10 mouse cellular contexts compared by ENCODE assay signal in genomic region chr2:163204548-163205261, GRCm38 (mm10). TPM values are rescaled to one million over a fixed set of nuclear protein-coding genes. Genes with fewer than 3 reads are reported as not detected.
DNase-seq lines count a peak whose midpoint lies in the region; ATAC-seq and TF ChIP-seq lines count a peak whose summit lies in the region.
"Had no signal": no experiment of that assay in that cellular context is flagged by ENCODE, and none has a peak within 500 bp of the region (broad histone marks: within the 10 kb centered on the region; RNA-seq: fewer than 3 reads in every experiment).

No protein-coding gene starts in this region.

- H3K4me1 ChIP-seq in heart, embryonic 11.5 days (ENCODE audit: control insufficient read depth, insufficient read depth, low read length), result peaks cover 10% of the 10 kb centered on the region
- peaks cover 12% of the 10 kb centered on the region for H3K4me1 ChIP-seq in limb, embryonic 12.5 days (replicated peaks)
- H3K4me1 ChIP-seq in midbrain, embryonic 15.5 days, result peaks cover 50% of the 10 kb centered on the region

- no peak overlapping the region for H3K27ac ChIP-seq in gastrocnemius, adult 2 months
- H3K27ac ChIP-seq in heart, embryonic 11.5 days (ENCODE audit: low read depth, low read length), result no peak overlapping the region
- H3K27ac ChIP-seq in limb, embryonic 12.5 days, result no peak overlapping the region
- H3K27ac ChIP-seq in midbrain, embryonic 15.5 days, result peak overlapping the region; percentile 68

- H3K4me2 ChIP-seq in heart, embryonic 11.5 days, result peak overlapping the region; percentile 78
- peak overlapping the region; percentile 88 for H3K4me2 ChIP-seq in limb, embryonic 12.5 days
- H3K4me2 ChIP-seq in midbrain, embryonic 15.5 days, result peak overlapping the region; percentile 73

- intact Hi-C loops in gastrocnemius, adult 2 months (cut with DNase I), result loop anchor here (10.0 kb wide), 1 partner anchor 110 kb away; no protein-coding TSS in a partner anchor

- WGBS in heart, embryonic 11.5 days (ENCODE audit: insufficient replicate concordance), result under 1% methylated on average over 45 of the region's 45 CpGs
- WGBS in limb, embryonic 12.5 days, result under 1% methylated on average over 41 of the region's 45 CpGs
- WGBS in midbrain, embryonic 15.5 days, result 1% methylated on average over 33 of the region's 45 CpGs

- ATAC-seq in heart, embryonic 11.5 days (replicated peaks; ENCODE audit: insufficient number of reproducible peaks, low FRiP score, low TSS enrichment), result no peak
- ATAC-seq in limb, embryonic 12.5 days (ENCODE audit: insufficient number of reproducible peaks, insufficient read depth, low FRiP score, low TSS enrichment, low read depth), result 0 out of 2 replicates have a peak, but pooled peaks have one; percentile 28
- ATAC-seq in midbrain, embryonic 15.5 days (replicated peaks), result peak; percentile 40; the same call in 1 of the 2 replicates

- H3K9me3 ChIP-seq in heart, embryonic 11.5 days (replicated peaks; ENCODE audit: control insufficient read depth, low read length), result no peaks in the 10 kb centered on the region
- H3K9me3 ChIP-seq in limb, embryonic 12.5 days, result peaks cover 13% of the 10 kb centered on the region; the same call in 1 of the 2 replicates
- no peaks in the 10 kb centered on the region for H3K9me3 ChIP-seq in midbrain, embryonic 15.5 days

- peak; percentile 19 for DNase-seq in gastrocnemius, adult 2 months
- DNase-seq in gastrocnemius, adult 18-20 months (ENCODE audit: low spot score), result no peak
- peak; percentile 40 for DNase-seq in R1 (ENCODE audit: low read depth, low spot score)
- no peak for DNase-seq in ovary, postnatal 14 days (ENCODE audit: low spot score)
- no peak for DNase-seq in left cerebral cortex, adult 9 months (ENCODE audit: low spot score in 2 of 2)

- no peaks in the 10 kb centered on the region for H3K36me3 ChIP-seq in heart, embryonic 11.5 days (ENCODE audit: control insufficient read depth, insufficient read depth, low read length)
- no peaks in the 10 kb centered on the region for H3K36me3 ChIP-seq in limb, embryonic 12.5 days
- no peaks in the 10 kb centered on the region for H3K36me3 ChIP-seq in midbrain, embryonic 15.5 days (replicated peaks)

- no peak overlapping the region for H3K9ac ChIP-seq in heart, embryonic 11.5 days (ENCODE audit: low read depth, low read length)
- peak overlapping the region; percentile 35 for H3K9ac ChIP-seq in limb, embryonic 12.5 days (replicated peaks)
- H3K9ac ChIP-seq in midbrain, embryonic 15.5 days, result peak overlapping the region; percentile 58

- peaks cover 35% of the 10 kb centered on the region for H3K27me3 ChIP-seq in heart, embryonic 11.5 days (ENCODE audit: control insufficient read depth, insufficient read depth, low read length)
- H3K27me3 ChIP-seq in limb, embryonic 12.5 days, result peaks cover 79% of the 10 kb centered on the region
- H3K27me3 ChIP-seq in midbrain, embryonic 15.5 days (replicated peaks), result no peaks in the 10 kb centered on the region

- TF ChIP-seq CTCF in gastrocnemius, adult 2 months (IDR thresholded peaks at IDR 0.05), result no peak

- peak overlapping the region; percentile 72 for H3K4me3 ChIP-seq in gastrocnemius, adult 2 months
- peak overlapping the region; percentile 53 for H3K4me3 ChIP-seq in heart, embryonic 11.5 days (ENCODE audit: low read depth, low read length)
- H3K4me3 ChIP-seq in limb, embryonic 12.5 days (replicated peaks), result peak overlapping the region; percentile 53
- peak overlapping the region; percentile 55 for H3K4me3 ChIP-seq in midbrain, embryonic 15.5 days
- H3K4me3 ChIP-seq: erythroblast, embryonic 14.5 days had no signal

RNA-seq across cellular contexts. Expression of gene Tox2, which starts 1.8 kb away (rescaled TPM):
- under 1 TPM; 0.28 to 0.31 TPM for total RNA-seq in gastrocnemius, adult 2 months (2021)
- total RNA-seq in gastrocnemius, adult 18-20 months (2021), result under 1 TPM; 0.09 to 0.26 TPM
- polyA plus RNA-seq in heart, embryonic 11.5 days (2014; fragmentation: Nextera tagmentation; extraction: Ambion mirVana), result 1.8 and 1.9 TPM in 2 replicates
- 0.92 and 1.7 TPM in 2 replicates for polyA plus RNA-seq in limb, embryonic 12.5 days (2016; fragmentation: Nextera tagmentation; extraction: Ambion mirVana)
- polyA plus RNA-seq in midbrain, embryonic 15.5 days (2015; fragmentation: Nextera tagmentation; extraction: Ambion mirVana), result 47.4 and 55.1 TPM in 2 replicates
- total RNA-seq: neutrophil, adult 5-6 weeks had no signal

Comparison
In these comparisons a context has a peak if more than half of its experiments do, and no peak if none do; other contexts are left out.
1. DNase-seq: peak in gastrocnemius, adult 2 months (single experiment) and R1 (single experiment); none in gastrocnemius, adult 18-20 months (single experiment), ovary, postnatal 14 days (single experiment) and left cerebral cortex, adult 9 months (0 of 2).
2. RNA of gene Tox2, which starts 1.8 kb away (polyA plus RNA-seq): 47.4 to 55.1 TPM in midbrain, embryonic 15.5 days; 1.8 to 1.9 TPM in heart, embryonic 11.5 days and 0.92 to 1.7 TPM in limb, embryonic 12.5 days; every median in the first group is over 10 times any median in the second.
3. Peak in every context shown above with its lines, with median percentiles within 50 percentile points of each other: H3K4me3 ChIP-seq and H3K4me2 ChIP-seq.